Mouse (Mus musculus) cerebellum, adult 2 months (tissue): ENCODE results near the gene Cracr2b.

Experiments
- CTCF ChIP-seq: fragments of 200-500 bp; IDR thresholded peaks from 2 replicates; pipeline ENCODE4 v1.5.1; 2011; ENCODE audit warnings: low read depth, mild to moderate bottlenecking, control low read depth, low read length, moderate library complexity, borderline replicate concordance; ENCODE audit not compliant: insufficient read depth
- POLR2A ChIP-seq: fragments of 200-500 bp; IDR thresholded peaks from 2 replicates; pipeline ENCODE4 v1.6.1; 2011; ENCODE audit warnings: low read length, control low read depth, borderline replicate concordance; ENCODE audit not compliant: insufficient read depth

- no peak for TF ChIP-seq CTCF
- TF ChIP-seq POLR2A, result no peak
These were observed 17.1 kb upstream of the Cracr2b start, which contains the start of gene Pidd1 for GRCm38 (mm10) chr7:141443828-141444237.
